Mouse (Mus musculus) hindbrain, embryonic 15.5 days (tissue): Measurements from ENCODE around the gene Wasf2. TPM values are rescaled to one million over a fixed set of nuclear protein-coding genes. Genes with fewer than 3 reads are reported as not detected.

Experiments
- ATAC-seq: fragments of 200-750 bp; cut with Nextera tagmentation; 2 replicates; pipeline ENCODE4 v1.8.0; 2017; ENCODE audit warnings: low read depth, moderate number of reproducible peaks, moderate TSS enrichment; ENCODE audit not compliant: low FRiP score
- H3K27ac ChIP-seq: fragments of 300-500 bp; sonication (generic); replicated peaks from 2 replicates; pipeline ENCODE4 v1.5.1; 2015; ENCODE audit warnings: mild to moderate bottlenecking, inconsistent platforms
- H3K27me3 ChIP-seq: fragments of 300-500 bp; sonication (generic); 2 replicates; pipeline ENCODE4 v1.6.1; 2015; ENCODE audit warnings: control low read depth, inconsistent platforms
- H3K36me3 ChIP-seq: fragments of 300-500 bp; sonication (generic); 2 replicates; pipeline ENCODE4 v1.6.1; 2015; ENCODE audit warnings: control low read depth, inconsistent platforms
- H3K4me1 ChIP-seq: fragments of 300-500 bp; sonication (generic); replicated peaks from 2 replicates; pipeline ENCODE4 v1.6.1; 2015; ENCODE audit warnings: control low read depth, inconsistent platforms
- H3K4me2 ChIP-seq: fragments of 300-500 bp; sonication (generic); 2 replicates; pipeline ENCODE4 v1.6.1; 2015; ENCODE audit warnings: moderate library complexity, mild to moderate bottlenecking, inconsistent platforms
- H3K4me3 ChIP-seq: fragments of 300-500 bp; sonication (generic); 2 replicates; pipeline ENCODE4 v1.5.1; 2015; ENCODE audit warnings: mild to moderate bottlenecking, inconsistent platforms
- H3K9ac ChIP-seq: fragments of 300-500 bp; sonication (generic); 2 replicates; pipeline ENCODE4 v1.6.1; 2015; ENCODE audit warnings: inconsistent platforms
- H3K9me3 ChIP-seq: fragments of 300-500 bp; sonication (generic); 2 replicates; pipeline ENCODE4 v1.6.1; 2016; ENCODE audit warnings: control low read depth, inconsistent platforms
- WGBS: fragments of 180-500 bp; shearing (Covaris S2); methylation state at CpG from one replicate; pipeline ENCODE4 v1.1.7; 2015; 5-methylcytosine and 5-hydroxymethylcytosine counted together
- polyA plus RNA-seq: library from polyadenylated mRNA; unstranded; fragments of >200 nt; fragmentation: Nextera tagmentation; extraction: Ambion mirVana; gene quantifications from 2 replicates; pipeline ENCODE4 v1.2.1, GENCODE M21; 2015

The Wasf2 gene
- polyA plus RNA-seq, 1 experiment from 2014 or later: 31.1 TPM

GRCm38 (mm10) chr4:133184031-133184897, 54.0 kb downstream of the Wasf2 start:
- Histone ChIP-seq H3K27ac (no peak overlapping the region), H3K4me3 (no peak overlapping the region), H3K27me3 (no peaks in the 10 kb centered on the region), H3K36me3 (peaks cover 15% of the 10 kb centered on the region), H3K9ac (no peak overlapping the region), H3K9me3 (no peaks in the 10 kb centered on the region), H3K4me2 (no peak overlapping the region), H3K4me1 (peaks cover 15% of the 10 kb centered on the region; the same call in 1 of the 2 replicates)
- WGBS: 67% methylated on average over 14 of the region's 14 CpGs
- no peak for ATAC-seq

- ATAC-seq: no peak
Measured at GRCm38 (mm10) chr4:133184898-133185665, 54.8 kb downstream of the Wasf2 start.

GRCm38 (mm10) chr4:133185893-133186292, 55.6 kb downstream of the Wasf2 start:
- no peak for ATAC-seq
- 86% methylated on average over 8 of the region's 8 CpGs for WGBS

More at GRCm38 (mm10) chr4:133184898-133185665, 54.8 kb downstream of the Wasf2 start:
- no peak overlapping the region for H3K4me2 ChIP-seq
- H3K27ac ChIP-seq: peak overlapping the region; percentile 50; the same call in 1 of the 2 replicates
- H3K9ac ChIP-seq: no peak overlapping the region
- no peak overlapping the region for H3K4me3 ChIP-seq
- peaks cover 15% of the 10 kb centered on the region; the same call in 1 of the 2 replicates for H3K4me1 ChIP-seq
- WGBS: 49% methylated on average over 15 of the region's 15 CpGs
- H3K9me3 ChIP-seq: no peaks in the 10 kb centered on the region
- H3K27me3 ChIP-seq: no peaks in the 10 kb centered on the region
- H3K36me3 ChIP-seq: peaks cover 15% of the 10 kb centered on the region

GRCm38 (mm10) chr4:133186856-133187255, 56.6 kb downstream of the Wasf2 start:
- Histone ChIP-seq H3K27me3 (no peaks in the 10 kb centered on the region), H3K27ac (no peak overlapping the region), H3K9me3 (no peaks in the 10 kb centered on the region), H3K4me2 (no peak overlapping the region), H3K4me3 (no peak overlapping the region), H3K4me1 (peaks cover 15% of the 10 kb centered on the region; the same call in 1 of the 2 replicates), H3K36me3 (peaks cover 27% of the 10 kb centered on the region), H3K9ac (no peak overlapping the region)
- WGBS: 93% methylated on average over 5 of the region's 5 CpGs
- no peak for ATAC-seq

More at GRCm38 (mm10) chr4:133185893-133186292, 55.6 kb downstream of the Wasf2 start:
- Histone ChIP-seq H3K9ac (no peak overlapping the region), H3K4me1 (peaks cover 15% of the 10 kb centered on the region; the same call in 1 of the 2 replicates), H3K27me3 (no peaks in the 10 kb centered on the region), H3K4me2 (no peak overlapping the region), H3K27ac (no peak overlapping the region), H3K36me3 (peaks cover 18% of the 10 kb centered on the region), H3K9me3 (no peaks in the 10 kb centered on the region), H3K4me3 (no peak overlapping the region)

- H3K4me2 ChIP-seq: no peak overlapping the region
- H3K27me3 ChIP-seq: no peaks in the 10 kb centered on the region
- H3K9me3 ChIP-seq: no peaks in the 10 kb centered on the region
- H3K4me1 ChIP-seq: peaks cover 14% of the 10 kb centered on the region; the same call in 1 of the 2 replicates
- no peak overlapping the region for H3K27ac ChIP-seq
- 73% methylated on average over 10 of the region's 10 CpGs for WGBS
- peaks cover 43% of the 10 kb centered on the region for H3K36me3 ChIP-seq
- no peak overlapping the region for H3K4me3 ChIP-seq
- ATAC-seq: no peak
- H3K9ac ChIP-seq: no peak overlapping the region
Measured at GRCm38 (mm10) chr4:133189396-133189795, 59.1 kb downstream of the Wasf2 start.

- H3K9me3 ChIP-seq: no peaks in the 10 kb centered on the region
- ATAC-seq: no peak
- no peaks in the 10 kb centered on the region for H3K27me3 ChIP-seq
- peaks cover 35% of the 10 kb centered on the region for H3K4me1 ChIP-seq
- WGBS: 87% methylated on average over 11 of the region's 11 CpGs
- no peak overlapping the region for H3K4me2 ChIP-seq
- H3K27ac ChIP-seq: no peak overlapping the region
- no peak overlapping the region for H3K9ac ChIP-seq
- peaks cover 28% of the 10 kb centered on the region for H3K36me3 ChIP-seq
- no peak overlapping the region for H3K4me3 ChIP-seq
Measured at GRCm38 (mm10) chr4:133194482-133194881, 64.2 kb downstream of the Wasf2 start.

- no peak overlapping the region for H3K9ac ChIP-seq
- H3K4me3 ChIP-seq: no peak overlapping the region
- no peaks in the 10 kb centered on the region for H3K9me3 ChIP-seq
- no peaks in the 10 kb centered on the region for H3K27me3 ChIP-seq
- peaks cover 40% of the 10 kb centered on the region for H3K4me1 ChIP-seq
- H3K36me3 ChIP-seq: peaks cover 28% of the 10 kb centered on the region
- WGBS: 73% methylated on average over 4 of the region's 4 CpGs
- no peak overlapping the region for H3K4me2 ChIP-seq
- ATAC-seq: no peak
- no peak overlapping the region for H3K27ac ChIP-seq
Measured at GRCm38 (mm10) chr4:133195014-133195413, 64.7 kb downstream of the Wasf2 start.

- 77% methylated on average over 2 of the region's 2 CpGs for WGBS
- Histone ChIP-seq H3K9ac (no peak overlapping the region), H3K9me3 (no peaks in the 10 kb centered on the region), H3K36me3 (peaks cover 23% of the 10 kb centered on the region), H3K27me3 (no peaks in the 10 kb centered on the region), H3K4me2 (no peak overlapping the region), H3K27ac (peak overlapping the region; percentile 86), H3K4me1 (peaks cover 51% of the 10 kb centered on the region), H3K4me3 (no peak overlapping the region)
- ATAC-seq: no peak
Measured at GRCm38 (mm10) chr4:133196136-133196535, 65.8 kb downstream of the Wasf2 start.

- H3K27me3 ChIP-seq: no peaks in the 10 kb centered on the region
- ATAC-seq: 0 out of 2 replicates have a peak, but pooled peaks have one; percentile 27
- peak overlapping the region; percentile 86 for H3K27ac ChIP-seq
- peaks cover 16% of the 10 kb centered on the region for H3K36me3 ChIP-seq
- WGBS: 19% methylated on average over 7 of the region's 7 CpGs
- H3K4me3 ChIP-seq: no peak overlapping the region
- no peak overlapping the region for H3K4me2 ChIP-seq
- H3K9ac ChIP-seq: no peak overlapping the region
- no peaks in the 10 kb centered on the region for H3K9me3 ChIP-seq
- peaks cover 58% of the 10 kb centered on the region for H3K4me1 ChIP-seq
Measured at GRCm38 (mm10) chr4:133196852-133197251, 66.5 kb downstream of the Wasf2 start.

GRCm38 (mm10) chr4:133197355-133197754, 67.0 kb downstream of the Wasf2 start:
- ATAC-seq: 0 out of 2 replicates have a peak, but pooled peaks have one; percentile 9
- H3K36me3 ChIP-seq: peaks cover 13% of the 10 kb centered on the region; the same call in 1 of the 2 replicates
- H3K4me3 ChIP-seq: no peak overlapping the region
- no peaks in the 10 kb centered on the region for H3K9me3 ChIP-seq
- peaks cover 59% of the 10 kb centered on the region for H3K4me1 ChIP-seq
- peak overlapping the region; percentile 86 for H3K27ac ChIP-seq
- WGBS: 9% methylated on average over 5 of the region's 5 CpGs
- H3K9ac ChIP-seq: 0 out of 2 replicates have a peak overlapping the region, but pooled peaks have one; percentile 11
- H3K27me3 ChIP-seq: no peaks in the 10 kb centered on the region
- no peak overlapping the region for H3K4me2 ChIP-seq

- ATAC-seq: peak; percentile 39; the same call in 1 of the 2 replicates
- Histone ChIP-seq H3K4me3 (no peak overlapping the region), H3K27me3 (no peaks in the 10 kb centered on the region), H3K4me2 (no peak overlapping the region), H3K36me3 (peaks cover 9% of the 10 kb centered on the region; the same call in 1 of the 2 replicates), H3K9me3 (no peaks in the 10 kb centered on the region), H3K27ac (peak overlapping the region; percentile 86), H3K9ac (0 out of 2 replicates have a peak overlapping the region, but pooled peaks have one; percentile 11), H3K4me1 (peaks cover 59% of the 10 kb centered on the region)
- 17% methylated on average over 13 of the region's 13 CpGs for WGBS
Measured at GRCm38 (mm10) chr4:133197801-133198286, 67.5 kb downstream of the Wasf2 start.
